Mouse (Mus musculus) heart, embryonic 14.5 days (tissue): ENCODE results near the gene R3hdml. TPM values are rescaled to one million over a fixed set of nuclear protein-coding genes. Genes with fewer than 3 reads are reported as not detected.

Experiments
- ATAC-seq: fragments of 200-750 bp; cut with Nextera tagmentation; 2 replicates; pipeline ENCODE4 v1.8.0; 2017; ENCODE audit warnings: low read depth, moderate TSS enrichment; ENCODE audit not compliant: insufficient number of reproducible peaks, insufficient read depth, low FRiP score
- H3K27ac ChIP-seq, 2 experiments: fragments of 200-500 bp in 1 of 2; fragments of 300-500 bp in 1 of 2; sonication (generic) in 1 of 2; replicated peaks in 1 of 2; 2 replicates each; pipeline ENCODE4 v1.5.1; 2012 to 2014; ENCODE audit warnings: low read depth in 2 of 2, low read length in 2 of 2, control low read depth in 1 of 2, mild to moderate bottlenecking in 1 of 2, mixed read lengths in 1 of 2; ENCODE audit not compliant: control insufficient read depth in 1 of 2, insufficient read depth in 1 of 2
- H3K27me3 ChIP-seq: fragments of 300-500 bp; sonication (generic); 2 replicates; pipeline ENCODE4 v1.6.1; 2014; ENCODE audit warnings: mild to moderate bottlenecking, low read length, control low read depth; ENCODE audit not compliant: control insufficient read depth, insufficient read depth
- H3K36me3 ChIP-seq: fragments of 300-500 bp; sonication (generic); 2 replicates; pipeline ENCODE4 v1.6.1; 2014; ENCODE audit warnings: mild to moderate bottlenecking, control low read depth, low read length, mixed read lengths; ENCODE audit not compliant: control insufficient read depth, insufficient read depth
- H3K4me1 ChIP-seq, 2 experiments: fragments of 200-500 bp in 1 of 2; fragments of 300-500 bp in 1 of 2; sonication (generic) in 1 of 2; 2 replicates each; pipeline ENCODE4 v1.6.1; 2012 to 2014; ENCODE audit warnings: low read length in 2 of 2, control low read depth in 1 of 2, mixed read lengths in 1 of 2; ENCODE audit not compliant: control insufficient read depth in 2 of 2, insufficient read depth in 2 of 2
- H3K4me2 ChIP-seq: fragments of 300-500 bp; sonication (generic); 2 replicates; pipeline ENCODE4 v1.6.1; 2014; ENCODE audit warnings: mild to moderate bottlenecking, low read length
- H3K4me3 ChIP-seq, 2 experiments: fragments of 200-500 bp in 1 of 2; fragments of 300-500 bp in 1 of 2; sonication (generic) in 1 of 2; 2 replicates each; pipeline ENCODE4 v1.5.1; 2012 to 2014; ENCODE audit warnings: low read length in 2 of 2, mild to moderate bottlenecking in 2 of 2, control low read depth in 1 of 2, low read depth in 1 of 2, moderate library complexity in 1 of 2; ENCODE audit not compliant: control insufficient read depth in 1 of 2, insufficient read depth in 1 of 2
- H3K9ac ChIP-seq: fragments of 300-500 bp; sonication (generic); 2 replicates; pipeline ENCODE4 v1.6.1; 2014; ENCODE audit warnings: mild to moderate bottlenecking, low read length
- H3K9me3 ChIP-seq: fragments of 300-500 bp; sonication (generic); 2 replicates; pipeline ENCODE4 v1.6.1; 2016; ENCODE audit warnings: low read length, control low read depth; ENCODE audit not compliant: control insufficient read depth
- WGBS: fragments of 180-500 bp; shearing (Covaris S2); extraction: QIAGEN DNeasy Blood & Tissue Kit; methylation state at CpG from one replicate; pipeline ENCODE4 v1.1.7; 2014; 5-methylcytosine and 5-hydroxymethylcytosine counted together
- polyA plus RNA-seq: library from polyadenylated mRNA; unstranded; fragments of >200 nt; fragmentation: Nextera tagmentation; extraction: Ambion mirVana; gene quantifications from 2 replicates; pipeline ENCODE4 v1.2.1, GENCODE M21; 2014

Gene R3hdml
- polyA plus RNA-seq, 1 experiment from 2014 or later = not detected

DNA sequence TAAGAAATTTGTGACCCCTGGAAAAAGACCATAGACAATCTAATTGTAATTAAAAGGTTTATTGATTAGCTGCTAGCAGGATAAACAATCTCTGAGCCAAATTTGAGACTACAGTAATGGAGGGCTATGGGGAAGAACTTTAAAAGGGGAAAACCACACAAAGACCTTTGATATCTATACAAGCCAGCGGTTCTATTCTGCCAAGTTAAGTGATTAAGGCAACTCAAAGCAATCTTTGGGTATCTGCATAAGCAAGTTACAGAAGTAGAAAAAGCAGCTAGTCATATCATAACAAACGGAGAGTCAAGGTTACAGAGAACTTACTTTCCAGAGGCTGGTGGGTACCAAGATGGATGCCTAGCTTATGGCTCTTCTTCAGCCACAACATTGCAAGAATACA, 35.4 kb downstream of the R3hdml start:
- Histone ChIP-seq H3K9ac (no peak overlapping the region), H3K4me1 (no peaks in the 10 kb centered on the region), H3K27ac (no peak overlapping the region), H3K4me2 (no peak overlapping the region), H3K9me3 (no peaks in the 10 kb centered on the region), H3K4me3 (no peak overlapping the region), H3K27me3 (no peaks in the 10 kb centered on the region), H3K36me3 (no peaks in the 10 kb centered on the region)
- 76% methylated on average over 2 of the region's 2 CpGs for WGBS
- no peak for ATAC-seq

- H3K9me3 ChIP-seq = no peaks in the 10 kb centered on the region
- H3K27ac ChIP-seq = no peak overlapping the region
- no peaks in the 10 kb centered on the region for H3K36me3 ChIP-seq
- WGBS = 27% methylated on average over 8 of the region's 8 CpGs
- H3K4me2 ChIP-seq = no peak overlapping the region
- no peak overlapping the region for H3K9ac ChIP-seq
- 0 out of 2 replicates have a peak, but pooled peaks cover 2% of the 10 kb centered on the region for H3K27me3 ChIP-seq
- H3K4me3 ChIP-seq = no peak overlapping the region
- H3K4me1 ChIP-seq = peaks cover 0 to 3% of the 10 kb centered on the region in 2 experiments; a peak in 1 of 4 replicates
- ATAC-seq = no peak
These were observed 38.3 kb downstream of the R3hdml start for GRCm38 (mm10) chr2:163530418-163530817.

DNA sequence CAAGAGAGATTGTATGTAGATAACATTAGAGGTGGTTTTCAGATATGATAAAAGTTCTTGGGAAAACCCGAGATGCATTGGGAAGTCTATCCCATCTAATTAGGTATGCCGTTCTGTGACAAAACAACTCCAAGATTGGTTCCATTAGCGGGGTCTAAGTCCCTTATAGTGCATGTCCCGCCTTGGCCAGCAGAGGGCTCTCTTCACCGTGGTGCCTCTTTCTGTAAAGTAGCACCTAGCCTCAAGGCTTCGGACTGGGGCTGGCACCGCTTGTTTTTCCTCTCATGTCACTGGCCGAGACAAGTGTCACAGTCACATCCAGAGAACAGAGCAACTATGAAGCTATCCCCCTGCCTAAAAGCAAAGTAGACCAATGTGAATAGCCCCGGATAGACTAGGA, 39.8 kb downstream of the R3hdml start:
- no peak overlapping the region for H3K4me3 ChIP-seq
- H3K4me2 ChIP-seq = no peak overlapping the region
- H3K27ac ChIP-seq = no peak overlapping the region
- H3K4me1 ChIP-seq = peaks cover 0 to 3% of the 10 kb centered on the region in 2 experiments; a peak in 1 of 4 replicates
- no peaks in the 10 kb centered on the region for H3K36me3 ChIP-seq
- peaks cover 17% of the 10 kb centered on the region for H3K27me3 ChIP-seq
- 10% methylated on average over 9 of the region's 9 CpGs for WGBS
- no peak for ATAC-seq
- H3K9ac ChIP-seq = no peak overlapping the region
- H3K9me3 ChIP-seq = no peaks in the 10 kb centered on the region

DNA sequence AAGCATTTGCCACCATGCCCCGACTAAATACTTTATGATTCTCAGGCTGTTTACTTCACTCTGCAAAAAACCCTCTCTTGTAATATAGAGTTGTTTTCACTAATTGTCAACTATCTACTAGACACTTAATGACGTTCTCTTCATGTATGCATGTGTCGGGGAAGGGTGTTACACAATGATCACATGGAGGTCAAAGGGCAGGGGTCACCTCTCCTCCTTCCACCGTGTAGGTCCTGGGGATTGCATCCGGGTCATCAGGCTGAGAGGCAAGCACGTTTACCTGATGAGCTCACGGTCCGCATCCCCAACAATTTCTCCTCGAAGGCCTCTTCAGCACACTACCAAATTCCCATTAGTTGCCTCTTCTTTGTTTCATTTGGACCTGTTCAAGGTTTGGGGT, 41.1 kb downstream of the R3hdml start:
- Histone ChIP-seq H3K27ac (no peak overlapping the region), H3K4me1 (peaks cover 0 to 3% of the 10 kb centered on the region in 2 experiments; a peak in 1 of 4 replicates), H3K9me3 (no peaks in the 10 kb centered on the region), H3K4me2 (no peak overlapping the region), H3K27me3 (peaks cover 17% of the 10 kb centered on the region), H3K9ac (no peak overlapping the region), H3K4me3 (no peak overlapping the region), H3K36me3 (no peaks in the 10 kb centered on the region)
- WGBS = 83% methylated on average over 9 of the region's 9 CpGs
- ATAC-seq = no peak

GRCm38 (mm10) chr2:163534958-163535524, 42.9 kb downstream of the R3hdml start:
- Histone ChIP-seq H3K27me3 (peaks cover 17% of the 10 kb centered on the region), H3K4me3 (peak overlapping the region; percentile 27 to 41), H3K9ac (peak overlapping the region; percentile 57; the same call in 1 of the 2 replicates), H3K36me3 (no peaks in the 10 kb centered on the region), H3K9me3 (no peaks in the 10 kb centered on the region), H3K27ac (no peak overlapping the region), H3K4me1 (peaks cover 0 to 3% of the 10 kb centered on the region in 2 experiments; a peak in 1 of 4 replicates), H3K4me2 (peak overlapping the region; percentile 65)
- 9% methylated on average over 22 of the region's 22 CpGs for WGBS
- peak; percentile 44 for ATAC-seq

DNA sequence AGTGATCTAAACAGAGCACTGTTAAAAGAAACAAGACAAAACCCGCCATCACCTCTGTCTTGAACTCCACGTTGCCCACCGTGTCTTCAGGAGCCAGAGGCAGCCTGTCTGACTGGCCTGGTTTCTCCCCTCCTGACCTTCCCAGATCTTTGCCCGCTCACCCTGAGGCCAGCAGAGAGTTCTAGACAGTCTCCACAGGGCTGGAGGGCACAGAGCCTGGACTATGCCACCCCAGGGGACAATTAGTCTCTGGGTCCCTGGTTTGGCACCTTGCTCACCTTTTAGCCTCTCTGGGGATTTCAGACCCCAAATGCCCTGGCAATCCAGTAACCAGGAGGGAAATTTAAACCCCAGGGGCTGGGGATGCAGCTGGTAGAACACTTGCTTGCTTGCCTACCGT, 45.3 kb downstream of the R3hdml start:
- Histone ChIP-seq H3K4me2 (no peak overlapping the region), H3K9me3 (no peaks in the 10 kb centered on the region), H3K36me3 (no peaks in the 10 kb centered on the region), H3K4me3 (no peak overlapping the region), H3K27me3 (peaks cover 17% of the 10 kb centered on the region), H3K4me1 (peaks cover 0 to 3% of the 10 kb centered on the region in 2 experiments; a peak in 1 of 4 replicates), H3K9ac (no peak overlapping the region), H3K27ac (no peak overlapping the region)
- WGBS = 77% methylated on average over 5 of the region's 5 CpGs
- ATAC-seq = no peak

- Histone ChIP-seq H3K4me1 (peaks cover 0 to 3% of the 10 kb centered on the region in 2 experiments; a peak in 1 of 4 replicates), H3K27me3 (peaks cover 20% of the 10 kb centered on the region), H3K9me3 (no peaks in the 10 kb centered on the region), H3K4me3 (no peak overlapping the region), H3K9ac (no peak overlapping the region), H3K4me2 (no peak overlapping the region), H3K27ac (no peak overlapping the region), H3K36me3 (no peaks in the 10 kb centered on the region)
- 79% methylated on average over 2 of the region's 2 CpGs for WGBS
- ATAC-seq = no peak
These were observed 46.3 kb downstream of the R3hdml start for GRCm38 (mm10) chr2:163538410-163538809.
